Mouse (Mus musculus): ENCODE measurements around the gene Sgca.

Gene Sgca

DNA sequence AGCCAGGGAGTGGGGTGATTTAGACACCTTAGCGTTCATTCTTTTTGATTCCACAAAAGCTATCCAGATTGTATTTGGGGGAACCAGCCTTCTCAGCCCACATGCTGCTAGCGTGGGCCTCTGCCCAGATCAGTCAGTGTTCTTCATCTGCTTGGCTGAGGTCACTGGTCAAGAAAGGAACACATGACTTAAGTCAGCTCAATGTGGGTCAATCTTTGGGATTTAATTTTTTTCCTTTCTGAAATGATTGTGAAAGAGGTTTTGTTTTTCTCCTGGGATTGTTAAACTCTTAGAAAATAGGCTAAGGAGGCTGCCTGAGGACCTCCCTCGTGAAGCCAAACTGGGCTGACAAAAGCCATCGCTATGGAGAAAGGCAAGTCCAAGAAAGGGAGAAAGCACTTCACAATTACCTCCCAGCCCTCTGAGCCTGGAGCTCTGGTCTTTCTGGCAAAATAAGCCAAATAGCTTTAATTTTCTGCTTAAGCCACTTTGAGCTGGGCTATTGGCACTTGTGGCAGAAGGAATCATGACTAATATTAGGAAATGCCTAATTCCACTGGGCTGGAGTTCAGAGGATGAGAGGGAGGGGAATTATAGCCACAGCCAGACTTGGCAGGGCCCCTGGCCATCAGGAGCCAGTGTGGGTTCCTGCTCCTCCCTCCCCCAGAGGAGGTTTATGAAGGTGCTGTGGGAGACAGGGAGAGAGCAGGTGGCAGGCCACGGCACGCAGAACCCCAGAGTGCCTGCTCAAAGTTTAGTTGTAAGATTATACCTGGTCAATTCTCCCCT is 62.6 kb downstream of the Sgca start:
- DNase-seq (ENCODE audit: low spot score in 2 of 2): peak in 1 of 2 experiments; percentile 68

Measured in urinary bladder, postnatal 36 days (tissue).